Mouse (Mus musculus): Measurements from ENCODE around the gene Cwc15. TPM values are rescaled to one million over a fixed set of nuclear protein-coding genes. Genes with fewer than 3 reads are reported as not detected.

The Cwc15 gene
- 180 TPM for polyA plus RNA-seq (2014; fragmentation: Illumina TruSeq; extraction: RNeasy Lipid Tissue Mini Kit (QIAGEN cat#74804); ENCODE audit: low replicate concordance)

DNA sequence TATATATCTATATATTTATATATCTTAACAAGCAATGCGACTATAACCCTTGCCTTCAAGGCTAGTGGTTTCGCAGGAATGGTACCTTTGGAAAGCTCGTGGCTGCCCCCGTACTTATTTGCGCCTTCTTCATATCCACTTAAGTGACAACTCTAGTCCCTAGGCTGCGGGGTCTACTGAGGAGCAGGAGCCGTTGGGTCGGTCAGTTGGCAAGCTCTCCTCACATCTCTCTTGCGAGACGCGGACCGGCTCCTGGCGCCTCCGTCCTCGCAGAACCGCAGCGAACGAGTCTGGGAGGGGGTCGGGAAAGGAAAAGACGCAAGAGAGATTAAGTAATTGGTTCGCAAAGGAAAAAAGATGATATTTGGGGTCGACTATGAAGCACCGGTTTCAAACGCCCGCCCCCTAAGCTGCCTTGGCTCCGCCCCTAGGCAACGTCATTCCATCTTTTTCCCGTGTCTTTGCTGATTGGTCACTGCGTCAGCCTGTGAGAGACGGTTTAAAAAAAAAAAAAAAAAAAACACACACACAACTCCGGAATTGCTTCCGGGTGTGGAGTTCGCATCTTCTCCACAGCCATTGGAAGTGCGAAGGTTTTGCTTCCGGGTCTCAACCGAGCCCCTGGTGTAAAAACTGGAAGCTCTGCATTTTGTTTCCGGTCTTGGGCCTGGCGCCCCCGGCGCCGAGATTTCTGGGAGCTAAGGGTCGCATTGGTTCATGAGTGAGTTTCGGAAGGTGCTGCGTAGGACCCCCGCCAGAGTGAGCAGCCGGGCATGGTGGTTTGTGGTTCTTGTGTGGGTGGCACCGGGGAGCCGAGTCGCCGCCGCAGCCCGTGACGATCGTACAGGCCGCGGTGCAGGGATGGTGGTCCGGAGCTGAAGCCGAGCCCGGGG is at the start of gene Cwc15, which contains the start of gene Kdm4d:
Cwc15 (plus strand) TSS at position 595 of the 893 bp plus-strand sequence.
Kdm4d (minus strand) TSS at position 460 of the 893 bp plus-strand sequence.

Other genes starting within 250 kb of the Cwc15 start
- gene Sesn3, start 225.6 kb upstream of the Cwc15 start, polyA plus RNA-seq (2014; fragmentation: Illumina TruSeq; extraction: RNeasy Lipid Tissue Mini Kit (QIAGEN cat#74804); ENCODE audit: low replicate concordance), result 10.3 TPM
- gene Endod1, start 119.1 kb upstream of the Cwc15 start, polyA plus RNA-seq (2014; fragmentation: Illumina TruSeq; extraction: RNeasy Lipid Tissue Mini Kit (QIAGEN cat#74804); ENCODE audit: low replicate concordance), result 9.8 TPM
- gene Kdm4d, start 135 bp upstream of the Cwc15 start, polyA plus RNA-seq (2014; fragmentation: Illumina TruSeq; extraction: RNeasy Lipid Tissue Mini Kit (QIAGEN cat#74804); ENCODE audit: low replicate concordance), result not detected
- gene Amotl1, start 144.4 kb downstream of the Cwc15 start, polyA plus RNA-seq (2014; fragmentation: Illumina TruSeq; extraction: RNeasy Lipid Tissue Mini Kit (QIAGEN cat#74804); ENCODE audit: low replicate concordance), result 2.0 TPM
- gene Piwil4, start 240.1 kb downstream of the Cwc15 start, polyA plus RNA-seq (2014; fragmentation: Illumina TruSeq; extraction: RNeasy Lipid Tissue Mini Kit (QIAGEN cat#74804); ENCODE audit: low replicate concordance), result 0.93 TPM

All from small intestine, adult 10 weeks (tissue).